Mouse (Mus musculus): ENCODE data around the gene Uso1. TPM values are rescaled to one million over a fixed set of nuclear protein-coding genes. Genes with fewer than 3 reads are reported as not detected.

The Uso1 gene
- 10 to 100 TPM; 59.2 to 61.9 TPM for total RNA-seq (2021)

GRCm38 (mm10) chr5:92137239-92138046 is at the start of gene Uso1:
Uso1 (plus strand) TSS chr5:92137938.
- intact Hi-C loops (cut with DNase I): loop anchor here (10.0 kb wide), 1 partner anchor 53 kb away; the partner anchor contains the start of gene G3bp2

DNA sequence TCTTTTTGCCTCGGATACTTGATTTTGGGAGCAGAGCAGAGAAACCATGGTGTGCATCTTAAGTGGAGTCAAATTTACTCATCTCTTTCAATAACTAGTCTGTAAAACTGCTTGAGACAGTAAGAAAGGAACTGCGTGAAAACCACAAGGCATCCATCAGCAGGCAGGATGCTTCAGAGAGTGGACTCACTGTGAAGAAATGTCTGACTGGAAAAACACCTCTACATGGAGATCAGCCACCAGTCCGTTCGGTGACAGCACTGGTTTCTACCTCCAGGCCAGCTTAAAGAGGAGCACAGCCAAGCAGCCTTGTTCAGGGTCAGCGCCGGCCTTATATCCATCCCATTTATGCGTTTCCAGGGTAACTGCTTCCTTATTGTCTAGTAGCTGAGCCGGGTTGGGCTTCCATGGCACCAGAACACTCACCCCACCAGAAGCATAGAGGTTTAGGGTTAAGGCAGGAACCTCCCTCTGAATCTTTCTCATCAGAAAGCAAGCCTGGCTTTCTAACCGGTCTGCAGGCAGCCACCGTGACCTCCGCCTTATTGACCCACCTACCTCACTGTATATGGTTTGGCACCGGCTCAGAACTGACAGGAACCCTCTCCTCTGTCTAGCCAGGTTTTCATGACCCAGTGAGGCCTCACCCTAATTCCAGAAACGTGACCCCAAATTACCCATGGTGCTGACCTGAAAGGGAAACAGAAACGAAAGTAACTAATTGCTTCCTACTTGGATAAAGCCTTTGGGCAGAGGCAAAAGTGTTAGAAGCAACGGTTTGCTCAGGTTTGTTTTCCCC is 44.3 kb upstream of the Uso1 start:
- DNase-seq (ENCODE audit: extremely low spot score in 1 of 2, low spot score in 2 of 2): no peak
- intact Hi-C loops (cut with DNase I): no loop called here

More at GRCm38 (mm10) chr5:92137239-92138046, at the start of gene Uso1:
- DNase-seq (ENCODE audit: extremely low spot score in 1 of 2, low spot score in 2 of 2): peak; percentile 96 to 99

GRCm38 (mm10) chr5:92094062-92094415 is 43.7 kb upstream of the Uso1 start:
- intact Hi-C loops (cut with DNase I): no loop called here
- no peak for DNase-seq (ENCODE audit: extremely low spot score in 1 of 2, low spot score in 2 of 2)

- intact Hi-C loops (cut with DNase I): no loop called here
- DNase-seq (ENCODE audit: extremely low spot score in 1 of 2, low spot score in 2 of 2): no peak
Observed at GRCm38 (mm10) chr5:92096786-92097185, 41.0 kb upstream of the Uso1 start.

- DNase-seq (ENCODE audit: extremely low spot score in 1 of 2, low spot score in 2 of 2): no peak
- intact Hi-C loops (cut with DNase I): no loop called here
Observed at GRCm38 (mm10) chr5:92097779-92098178, 40.0 kb upstream of the Uso1 start.

- DNase-seq (ENCODE audit: extremely low spot score in 1 of 2, low spot score in 2 of 2): no peak
- intact Hi-C loops (cut with DNase I): no loop called here
Observed at GRCm38 (mm10) chr5:92098351-92099109, 39.2 kb upstream of the Uso1 start.

DNA sequence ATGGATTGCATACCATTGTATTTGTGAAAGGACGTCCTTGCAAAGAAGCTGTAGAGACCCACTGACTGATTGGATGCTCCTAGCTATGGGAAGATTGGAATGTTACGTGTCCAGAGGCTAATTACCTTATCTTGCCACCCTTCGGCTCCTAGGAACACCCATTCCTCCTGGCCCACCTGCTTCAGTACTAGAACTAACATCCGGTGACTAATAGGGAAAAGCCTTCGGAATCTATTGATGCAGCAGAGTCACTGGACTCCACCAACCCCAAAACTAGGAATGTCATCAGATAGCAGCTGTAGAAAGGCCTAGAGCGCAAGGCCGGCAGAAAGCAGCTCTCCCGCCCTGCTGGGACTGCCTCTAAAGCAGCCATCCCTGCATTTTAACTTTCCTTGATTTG is 36.1 kb upstream of the Uso1 start:
- no peak for DNase-seq (ENCODE audit: extremely low spot score in 1 of 2, low spot score in 2 of 2)
- intact Hi-C loops (cut with DNase I): no loop called here

- intact Hi-C loops (cut with DNase I): no loop called here
Observed at GRCm38 (mm10) chr5:92103062-92103461, 34.7 kb upstream of the Uso1 start.

DNA sequence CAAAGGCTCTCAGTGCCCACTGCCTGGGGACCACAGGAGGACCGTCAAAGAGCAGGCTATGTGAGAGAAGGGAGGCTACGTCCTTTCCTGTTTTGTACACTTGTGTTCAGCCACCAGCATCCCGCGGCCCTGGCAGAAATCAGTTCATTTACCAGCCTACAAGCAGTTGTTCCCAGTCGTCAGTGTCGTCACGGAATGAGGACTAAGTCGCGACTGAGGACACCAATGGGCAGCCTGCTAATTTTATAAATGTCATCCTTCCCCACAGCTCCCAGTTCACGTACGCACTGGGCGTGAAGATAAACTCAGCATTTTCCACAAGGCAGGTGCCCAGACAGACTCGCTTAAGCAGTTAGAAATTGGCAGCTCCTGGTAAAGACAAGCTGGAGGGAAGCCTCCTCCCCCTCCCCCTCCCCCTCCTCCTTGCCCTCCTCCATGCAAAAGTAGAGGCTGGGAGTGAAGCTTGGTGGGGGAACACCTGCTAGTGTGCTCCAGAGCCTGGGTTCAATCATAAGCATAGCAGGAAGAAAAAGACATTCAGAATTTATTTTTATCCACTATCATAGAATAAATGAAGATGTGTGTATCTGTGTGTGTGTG is 33.8 kb upstream of the Uso1 start:
- intact Hi-C loops (cut with DNase I): no loop called here
- no peak for DNase-seq (ENCODE audit: extremely low spot score in 1 of 2, low spot score in 2 of 2)

More at GRCm38 (mm10) chr5:92103062-92103461, 34.7 kb upstream of the Uso1 start:
- no peak for DNase-seq (ENCODE audit: extremely low spot score in 1 of 2, low spot score in 2 of 2)

DNA sequence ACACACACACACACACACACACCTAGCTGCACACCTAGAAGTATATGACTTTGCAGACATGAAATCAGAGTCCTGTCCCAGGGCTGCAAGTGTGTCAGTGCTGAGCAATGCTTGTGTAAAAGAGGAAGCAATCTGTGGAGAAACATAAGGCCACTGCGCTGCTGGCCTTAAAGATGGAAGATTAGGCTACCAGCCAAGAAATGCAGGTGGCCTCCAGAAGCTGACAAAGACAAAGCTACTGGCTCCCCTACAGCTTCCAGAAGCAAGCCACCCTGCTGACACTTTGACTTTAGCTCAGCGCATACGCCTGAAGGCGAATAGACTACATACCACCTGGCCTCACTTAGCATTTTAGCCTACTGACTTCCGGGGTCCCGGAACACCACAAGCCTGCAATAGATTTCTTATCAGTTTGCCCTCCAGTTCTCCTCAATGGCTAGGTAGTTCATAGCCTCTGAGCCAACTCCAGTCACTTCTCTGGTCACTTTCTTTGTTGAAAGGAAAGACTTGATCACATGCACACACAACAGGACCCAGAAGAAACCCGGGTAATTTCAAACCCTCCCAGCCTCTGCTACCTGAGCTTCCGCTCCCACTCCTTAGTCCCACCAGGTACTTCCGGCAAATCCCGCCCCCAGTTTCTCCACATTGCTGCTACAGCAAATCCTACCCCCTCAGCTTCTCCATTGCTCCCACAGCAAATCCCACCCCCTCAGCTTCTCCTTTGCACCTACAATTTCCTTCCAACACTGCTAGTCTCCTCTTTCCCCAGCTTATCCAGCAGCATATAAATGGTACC is 31.2 kb upstream of the Uso1 start:
- DNase-seq (ENCODE audit: extremely low spot score in 1 of 2, low spot score in 2 of 2): peak in 1 of 2 experiments; percentile 44
- intact Hi-C loops (cut with DNase I): no loop called here

- no peak for DNase-seq (ENCODE audit: extremely low spot score in 1 of 2, low spot score in 2 of 2)
- intact Hi-C loops (cut with DNase I): no loop called here
Observed at GRCm38 (mm10) chr5:92107282-92107681, 30.5 kb upstream of the Uso1 start.

DNA sequence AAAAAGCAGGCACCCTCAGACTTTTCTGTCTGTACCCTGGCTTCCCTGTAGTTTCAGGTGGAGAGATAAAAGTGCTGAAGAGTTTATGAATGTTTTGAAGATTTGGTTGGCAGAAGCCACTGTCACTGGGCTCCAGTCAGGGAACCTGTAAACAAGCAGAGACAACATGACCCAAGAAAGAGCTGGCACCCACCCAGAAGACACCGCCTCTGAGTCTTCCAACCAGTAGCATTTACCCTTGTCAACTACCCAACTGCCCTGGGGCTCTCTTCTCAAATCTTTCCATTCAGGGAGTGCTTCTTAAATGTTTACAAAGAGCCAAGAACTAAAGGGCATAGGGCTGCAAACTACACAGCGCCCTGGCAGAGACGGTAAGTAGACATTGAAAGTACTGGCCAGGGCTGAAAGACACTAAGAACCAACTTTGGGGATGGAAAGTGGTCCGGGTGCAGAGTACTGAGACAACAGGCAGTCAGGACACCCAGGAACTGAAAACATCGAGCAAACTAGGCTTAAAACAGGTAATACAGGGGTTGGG is 26.9 kb upstream of the Uso1 start:
- intact Hi-C loops (cut with DNase I): loop anchor here (10.0 kb wide), 1 partner anchor 146 kb away; the partner anchor contains the start of gene Rchy1
- no peak for DNase-seq (ENCODE audit: extremely low spot score in 1 of 2, low spot score in 2 of 2)

- no peak for DNase-seq (ENCODE audit: extremely low spot score in 1 of 2, low spot score in 2 of 2)
- intact Hi-C loops (cut with DNase I): loop anchor here (10.0 kb wide), 1 partner anchor 147 kb away; the partner anchor contains the start of gene Rchy1
Observed at GRCm38 (mm10) chr5:92112175-92112574, 25.6 kb upstream of the Uso1 start.

DNA sequence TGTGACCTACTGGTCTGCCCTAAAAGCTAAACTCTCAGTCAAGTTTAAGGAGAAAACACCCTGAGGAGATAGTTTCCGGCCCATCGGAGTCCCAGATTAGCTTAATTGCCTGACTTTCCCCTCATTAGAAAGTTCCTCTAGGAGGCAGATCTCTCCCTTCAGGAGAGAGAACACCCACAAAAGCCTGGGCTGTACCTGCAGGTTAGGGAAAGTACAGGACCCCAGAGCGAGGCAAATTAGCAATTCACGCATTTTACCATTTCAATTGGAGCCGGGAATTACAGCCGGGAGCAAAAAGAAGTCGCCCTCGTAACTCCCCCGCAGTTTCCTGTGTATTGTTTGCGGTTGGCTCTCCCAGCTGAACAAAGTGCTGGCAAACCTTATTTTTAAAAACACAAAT is 25.2 kb upstream of the Uso1 start:
- intact Hi-C loops (cut with DNase I): loop anchor here (10.0 kb wide), 1 partner anchor 148 kb away; the partner anchor contains the start of gene Rchy1
- no peak for DNase-seq (ENCODE audit: extremely low spot score in 1 of 2, low spot score in 2 of 2)

- no peak for DNase-seq (ENCODE audit: extremely low spot score in 1 of 2, low spot score in 2 of 2)
- intact Hi-C loops (cut with DNase I): loop anchor here (10.0 kb wide), 1 partner anchor 149 kb away; the partner anchor contains the start of gene Rchy1
Observed at GRCm38 (mm10) chr5:92113484-92113883, 24.3 kb upstream of the Uso1 start.

- intact Hi-C loops (cut with DNase I): loop anchor here (10.0 kb wide), 1 partner anchor 149 kb away; the partner anchor contains the start of gene Rchy1
- DNase-seq (ENCODE audit: extremely low spot score in 1 of 2, low spot score in 2 of 2): no peak
Observed at GRCm38 (mm10) chr5:92114223-92114622, 23.5 kb upstream of the Uso1 start.

DNA sequence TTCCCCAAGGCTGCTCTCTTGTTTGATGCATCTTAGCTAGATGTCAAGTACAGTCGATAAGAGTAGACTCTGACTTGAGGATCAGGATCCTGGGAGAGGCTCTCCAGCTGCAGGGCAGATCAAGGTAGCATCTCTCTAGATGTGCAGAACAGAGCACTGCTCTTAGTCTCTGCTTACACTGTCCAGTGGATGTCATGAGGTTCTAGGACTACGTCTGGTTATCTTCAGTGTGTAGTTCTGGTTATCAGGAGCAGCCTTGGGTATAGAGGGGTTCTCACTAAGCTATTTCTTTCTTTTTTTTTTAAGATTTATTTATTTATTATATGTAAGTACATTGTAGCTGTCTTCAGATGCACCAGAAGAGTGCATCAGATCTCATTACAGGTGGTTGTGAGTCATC is 22.8 kb upstream of the Uso1 start:
- intact Hi-C loops (cut with DNase I): loop anchor here (10.0 kb wide), 1 partner anchor 150 kb away; the partner anchor contains the start of gene Rchy1
- no peak for DNase-seq (ENCODE audit: extremely low spot score in 1 of 2, low spot score in 2 of 2)

Data from left cerebral cortex, postnatal 10 days (tissue).